9 mouse cellular contexts compared by ENCODE assay signal in genomic region chr8:93095376-93095775, GRCm38 (mm10). TPM values are rescaled to one million over a fixed set of nuclear protein-coding genes. Genes with fewer than 3 reads are reported as not detected.
A peak's percentile ranks its signal among the peaks of the same experiment; 100 is the strongest.
DNase-seq lines count a peak whose midpoint lies in the region; ATAC-seq and TF ChIP-seq lines count a peak whose summit lies in the region.
"Had no signal": no experiment of that assay in that cellular context is flagged by ENCODE, and none has a peak within 500 bp of the region (broad histone marks: within the 10 kb centered on the region; RNA-seq: fewer than 3 reads in every experiment).

No protein-coding gene starts in this region.

- ATAC-seq in hindbrain, embryonic 14.5 days (ENCODE audit: low FRiP score): no peak
- no peak for ATAC-seq in hindbrain, embryonic 13.5 days (ENCODE audit: low FRiP score)
- ATAC-seq in limb, embryonic 14.5 days (ENCODE audit: low FRiP score, low read depth): no peak
- ATAC-seq in stomach, postnatal 0 days (ENCODE audit: low FRiP score, low TSS enrichment): no peak

- no peaks in the 10 kb centered on the region for H3K4me1 ChIP-seq in hindbrain, embryonic 14.5 days (replicated peaks; ENCODE audit: control insufficient read depth, insufficient read depth, low read length)
- H3K4me1 ChIP-seq in hindbrain, embryonic 13.5 days (replicated peaks): no peaks in the 10 kb centered on the region
- no peaks in the 10 kb centered on the region for H3K4me1 ChIP-seq in limb, embryonic 14.5 days (ENCODE audit: control insufficient read depth, insufficient read depth, low read length)
- H3K4me1 ChIP-seq in stomach, postnatal 0 days (replicated peaks; ENCODE audit: control insufficient read depth, insufficient read depth): no peaks in the 10 kb centered on the region

- TF ChIP-seq POLR2A in limb, embryonic 14.5 days (IDR thresholded peaks at IDR 0.05; ENCODE audit: borderline replicate concordance, extremely low read depth, insufficient read depth, insufficient read length): no peak

- TF ChIP-seq EP300 in stomach, postnatal 0 days (optimal IDR thresholded peaks at IDR 0.05): no peak

- no peaks in the 10 kb centered on the region for H3K36me3 ChIP-seq in hindbrain, embryonic 14.5 days (replicated peaks; ENCODE audit: control insufficient read depth, insufficient read depth)
- H3K36me3 ChIP-seq in hindbrain, embryonic 13.5 days: no peaks in the 10 kb centered on the region
- no peaks in the 10 kb centered on the region for H3K36me3 ChIP-seq in limb, embryonic 14.5 days (ENCODE audit: control insufficient read depth, insufficient read depth, low read length)
- no peaks in the 10 kb centered on the region for H3K36me3 ChIP-seq in stomach, postnatal 0 days (ENCODE audit: control insufficient read depth, insufficient read depth, low read length)

- DNase-seq in hindbrain, embryonic 14.5 days (ENCODE audit: low spot score): peak; percentile 75
- peak; percentile 19 for DNase-seq in Muller cell, postnatal 12 days (ENCODE audit: inconsistent ontology term)
- DNase-seq in cerebellum, postnatal 14 days: peak; percentile 63 to 64
- peak; percentile 7 for DNase-seq in induced T-regulatory cell, adult 2 months (ENCODE audit: low read depth)
- peak; percentile 66 for DNase-seq in limb, embryonic 14.5 days (ENCODE audit: low spot score)
- peak; percentile 53 for DNase-seq in stomach, postnatal 0 days (ENCODE audit: low spot score)
- no peak for DNase-seq in c-Kit-positive CD71-positive TER-119-positive erythroid progenitor cells, embryonic 14.5 days (ENCODE audit: low spot score)

- no peak overlapping the region for H3K4me2 ChIP-seq in hindbrain, embryonic 14.5 days (replicated peaks)
- H3K4me2 ChIP-seq in hindbrain, embryonic 13.5 days: no peak overlapping the region
- H3K4me2 ChIP-seq in limb, embryonic 14.5 days (replicated peaks; ENCODE audit: low read depth, low read length, severe bottlenecking): no peak overlapping the region
- no peak overlapping the region for H3K4me2 ChIP-seq in stomach, postnatal 0 days (replicated peaks; ENCODE audit: low read depth)

- H3K9ac ChIP-seq in hindbrain, embryonic 14.5 days: no peak overlapping the region
- no peak overlapping the region for H3K9ac ChIP-seq in hindbrain, embryonic 13.5 days
- no peak overlapping the region for H3K9ac ChIP-seq in limb, embryonic 14.5 days (ENCODE audit: low read depth, low read length, severe bottlenecking)
- H3K9ac ChIP-seq in stomach, postnatal 0 days (ENCODE audit: low read length): no peak overlapping the region

- H3K27ac ChIP-seq in hindbrain, embryonic 14.5 days: no peak overlapping the region
- no peak overlapping the region for H3K27ac ChIP-seq in hindbrain, embryonic 13.5 days
- no peak overlapping the region for H3K27ac ChIP-seq in limb, embryonic 14.5 days (replicated peaks; ENCODE audit: low read depth, low read length)
- no peak overlapping the region for H3K27ac ChIP-seq in stomach, postnatal 0 days (replicated peaks)

- TF ChIP-seq CTCF in stomach, postnatal 0 days (IDR thresholded peaks at IDR 0.05; ENCODE audit: low read depth): peak; percentile 84

- H3K4me3 ChIP-seq in hindbrain, embryonic 14.5 days (replicated peaks; ENCODE audit: low read length): no peak overlapping the region
- no peak overlapping the region for H3K4me3 ChIP-seq in hindbrain, embryonic 13.5 days
- no peak overlapping the region for H3K4me3 ChIP-seq in limb, embryonic 14.5 days (replicated peaks; ENCODE audit: low read length)
- H3K4me3 ChIP-seq in stomach, postnatal 0 days (ENCODE audit: low read depth, low read length): no peak overlapping the region

- no peaks in the 10 kb centered on the region for H3K9me3 ChIP-seq in hindbrain, embryonic 14.5 days (ENCODE audit: control insufficient read depth, low read length)
- H3K9me3 ChIP-seq in hindbrain, embryonic 13.5 days: no peaks in the 10 kb centered on the region
- no peaks in the 10 kb centered on the region for H3K9me3 ChIP-seq in limb, embryonic 14.5 days (ENCODE audit: control insufficient read depth, low read length)
- H3K9me3 ChIP-seq in stomach, postnatal 0 days (ENCODE audit: control insufficient read depth, low read length): no peaks in the 10 kb centered on the region

- no peaks in the 10 kb centered on the region for H3K27me3 ChIP-seq in hindbrain, embryonic 14.5 days (ENCODE audit: control insufficient read depth, insufficient read depth, low read length)
- no peaks in the 10 kb centered on the region for H3K27me3 ChIP-seq in hindbrain, embryonic 13.5 days
- H3K27me3 ChIP-seq in limb, embryonic 14.5 days (ENCODE audit: control insufficient read depth, insufficient read depth, low read length): no peaks in the 10 kb centered on the region
- no peaks in the 10 kb centered on the region for H3K27me3 ChIP-seq in stomach, postnatal 0 days (ENCODE audit: control insufficient read depth, insufficient read depth, low read length)

RNA-seq across cellular contexts. Expression of gene Ces1b, which starts 15.6 kb away (rescaled TPM):
- polyA plus RNA-seq in hindbrain, embryonic 14.5 days (2014; fragmentation: Nextera tagmentation; extraction: Ambion mirVana): not detected in 2 replicates
- not detected in 2 replicates for polyA plus RNA-seq in hindbrain, embryonic 13.5 days (2015; fragmentation: Nextera tagmentation; extraction: Ambion mirVana)
- polyA plus RNA-seq in limb, embryonic 14.5 days (2012; rRNA removed): not detected in 2 replicates
- not detected in 2 replicates for polyA plus RNA-seq in limb, embryonic 14.5 days (2014; fragmentation: Nextera tagmentation; extraction: Ambion mirVana)
- polyA plus RNA-seq in stomach, postnatal 0 days (2015; fragmentation: Nextera tagmentation; extraction: Ambion mirVana): 0.13 TPM in 2 replicates
- polyA plus RNA-seq: neural tube, embryonic 14.5 days had no signal

RNA-seq across cellular contexts. Expression of gene Ces1c, which starts 35.7 kb away (rescaled TPM):
- not detected in 2 replicates for polyA plus RNA-seq in hindbrain, embryonic 14.5 days (2014; fragmentation: Nextera tagmentation; extraction: Ambion mirVana)
- not detected in 2 replicates for polyA plus RNA-seq in hindbrain, embryonic 13.5 days (2015; fragmentation: Nextera tagmentation; extraction: Ambion mirVana)
- not detected in 2 replicates for polyA plus RNA-seq in limb, embryonic 14.5 days (2012; rRNA removed)
- not detected in 2 replicates for polyA plus RNA-seq in limb, embryonic 14.5 days (2014; fragmentation: Nextera tagmentation; extraction: Ambion mirVana)
- polyA plus RNA-seq in stomach, postnatal 0 days (2015; fragmentation: Nextera tagmentation; extraction: Ambion mirVana): 0.24 and 0.25 TPM in 2 replicates
- polyA plus RNA-seq: neural tube, embryonic 14.5 days had no signal

RNA-seq across cellular contexts. Expression of gene Ces1a, which starts 47.4 kb away (rescaled TPM):
- polyA plus RNA-seq in hindbrain, embryonic 14.5 days (2014; fragmentation: Nextera tagmentation; extraction: Ambion mirVana): not detected in 2 replicates
- polyA plus RNA-seq in hindbrain, embryonic 13.5 days (2015; fragmentation: Nextera tagmentation; extraction: Ambion mirVana): not detected in 2 replicates
- 0.04 TPM in 1 of 2 replicates, not detected in the other for polyA plus RNA-seq in limb, embryonic 14.5 days (2012; rRNA removed)
- not detected in 2 replicates for polyA plus RNA-seq in limb, embryonic 14.5 days (2014; fragmentation: Nextera tagmentation; extraction: Ambion mirVana)
- polyA plus RNA-seq in stomach, postnatal 0 days (2015; fragmentation: Nextera tagmentation; extraction: Ambion mirVana): not detected in 2 replicates
- polyA plus RNA-seq: neural tube, embryonic 14.5 days had no signal
